Mouse (Mus musculus): ENCODE measurements at regions not wholly inside any gene's neighbourhood (a gene's known extent, or its start where the extent isn't known, plus 50 kb on each side); places are given as distances from the start of the nearest gene placed in this dataset.
"Not testable (repeated sequence)": the region's sequence is repeated elsewhere in the genome, so short reads cannot be mapped to it uniquely, and the experiment has no call there.

DNA sequence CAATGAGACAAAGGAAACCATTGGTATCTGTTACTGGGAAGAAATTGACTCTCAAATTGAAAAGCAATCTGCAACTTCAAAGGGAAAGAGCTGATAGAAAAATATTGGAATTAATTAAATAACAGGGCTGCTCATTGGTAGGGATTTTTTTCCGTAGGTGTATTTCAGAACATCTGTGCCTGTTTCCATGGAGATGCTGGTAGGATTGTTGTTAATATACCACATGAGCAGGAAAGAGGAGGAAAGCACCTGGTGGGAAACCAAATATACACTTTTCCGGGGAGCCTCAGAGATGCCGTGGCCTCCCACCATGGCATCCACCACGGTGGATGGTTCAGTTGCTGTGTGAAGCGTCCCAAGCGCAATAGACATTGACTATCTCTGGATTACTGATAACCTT is 428.0 kb upstream of the Sphkap start:
- ATAC-seq (ENCODE audit: poor library complexity, severe bottlenecking): no peak

DNA sequence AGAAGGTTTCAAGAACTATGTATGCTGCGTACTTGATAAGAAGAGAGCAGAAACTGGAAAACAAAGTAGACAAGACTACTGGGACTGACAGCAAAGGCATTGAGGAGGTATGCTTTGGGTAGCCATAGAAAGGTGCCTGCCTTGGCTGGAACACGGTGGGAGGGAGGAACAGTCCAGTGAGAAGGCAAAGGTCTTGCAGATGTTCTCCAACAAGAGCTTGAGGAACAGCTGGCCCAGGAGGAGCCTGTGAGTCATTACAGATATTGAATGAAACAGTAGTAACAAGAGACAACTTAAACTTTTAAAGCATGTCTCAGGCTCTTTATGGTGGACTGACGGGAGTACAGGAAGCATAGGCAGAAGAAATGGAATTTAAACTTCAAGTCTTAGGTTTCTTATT is 424.9 kb upstream of the Sphkap start:
- ATAC-seq (ENCODE audit: poor library complexity, severe bottlenecking): no peak

DNA sequence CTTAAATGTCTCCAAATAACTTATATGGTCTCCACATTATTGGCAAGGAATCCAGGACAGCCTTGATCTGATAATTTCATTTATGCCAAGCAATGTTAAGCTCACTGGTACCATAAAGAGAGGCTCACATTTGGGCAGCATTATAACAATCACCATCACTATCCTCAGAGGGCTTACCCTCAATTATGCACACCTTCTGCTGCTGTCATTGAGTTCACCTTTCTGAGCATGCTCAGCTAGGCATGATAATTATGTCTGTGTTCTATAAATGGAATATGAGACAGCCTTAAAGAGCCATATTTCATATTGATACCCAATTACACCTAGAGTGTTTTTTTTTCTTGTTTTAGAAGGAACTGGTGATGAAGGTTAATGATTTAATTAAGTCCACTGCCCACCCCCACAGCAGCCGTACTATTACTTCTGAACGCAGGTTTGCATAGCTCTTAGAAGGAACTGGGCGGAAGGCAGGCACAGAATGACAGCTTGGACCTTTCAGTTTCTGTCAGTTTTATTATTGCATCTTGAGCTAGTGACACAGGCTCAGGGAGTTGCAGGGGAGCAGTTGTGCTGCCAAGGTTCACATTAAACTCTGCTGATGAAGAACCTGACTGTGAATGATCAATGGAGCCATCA is 424.0 kb upstream of the Sphkap start:
- ATAC-seq (ENCODE audit: poor library complexity, severe bottlenecking): no peak

GRCm38 (mm10) chr1:83830025-83830645 is 422.1 kb upstream of the Sphkap start:
- ATAC-seq (ENCODE audit: poor library complexity, severe bottlenecking): no peak

GRCm38 (mm10) chr1:83811162-83811561 is 403.2 kb upstream of the Sphkap start:
- ATAC-seq (ENCODE audit: poor library complexity, severe bottlenecking): not testable (repeated sequence)

- no peak for ATAC-seq (ENCODE audit: poor library complexity, severe bottlenecking)
Measured at GRCm38 (mm10) chr1:83808432-83808831, 400.4 kb upstream of the Sphkap start.

DNA sequence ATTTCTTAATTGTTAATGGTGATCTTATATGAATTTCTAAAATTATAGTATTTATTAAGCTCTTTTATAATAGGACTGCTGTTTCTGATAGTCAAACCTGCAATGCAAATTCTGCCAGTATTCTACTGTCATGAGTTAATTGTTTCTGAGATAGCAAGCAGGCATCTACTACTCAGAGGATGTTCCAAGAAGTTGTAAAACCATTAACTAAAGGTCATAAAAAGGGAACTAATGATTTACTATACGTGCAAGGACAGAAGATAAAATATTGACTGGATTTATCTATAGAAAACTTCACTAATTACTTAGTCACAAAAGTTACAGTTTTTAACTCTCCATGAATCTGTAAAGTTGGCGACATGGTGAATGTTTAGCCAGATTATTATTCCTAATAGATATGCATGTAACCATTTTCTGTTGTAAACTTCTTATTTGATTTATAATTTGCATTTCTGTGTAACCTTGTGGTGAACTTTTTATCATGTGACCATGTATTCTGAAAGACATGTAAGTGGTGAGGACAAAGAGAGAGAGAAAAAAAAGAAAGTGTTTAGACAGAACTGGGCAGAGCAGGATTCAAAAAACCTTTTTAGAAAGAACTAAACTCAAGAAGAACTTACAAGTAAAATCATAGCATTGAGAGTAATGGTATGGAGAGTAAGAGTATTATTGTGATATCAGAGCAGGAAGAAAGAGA is 395.5 kb upstream of the Sphkap start:
- ATAC-seq (ENCODE audit: poor library complexity, severe bottlenecking): no peak

GRCm38 (mm10) chr1:83801759-83802158 is 393.8 kb upstream of the Sphkap start:
- no peak for ATAC-seq (ENCODE audit: poor library complexity, severe bottlenecking)

GRCm38 (mm10) chr1:83796961-83797891 is 389.2 kb upstream of the Sphkap start:
- no peak for ATAC-seq (ENCODE audit: poor library complexity, severe bottlenecking)

GRCm38 (mm10) chr1:83777151-83777550 is 369.2 kb upstream of the Sphkap start:
- ATAC-seq (ENCODE audit: poor library complexity, severe bottlenecking): no peak

DNA sequence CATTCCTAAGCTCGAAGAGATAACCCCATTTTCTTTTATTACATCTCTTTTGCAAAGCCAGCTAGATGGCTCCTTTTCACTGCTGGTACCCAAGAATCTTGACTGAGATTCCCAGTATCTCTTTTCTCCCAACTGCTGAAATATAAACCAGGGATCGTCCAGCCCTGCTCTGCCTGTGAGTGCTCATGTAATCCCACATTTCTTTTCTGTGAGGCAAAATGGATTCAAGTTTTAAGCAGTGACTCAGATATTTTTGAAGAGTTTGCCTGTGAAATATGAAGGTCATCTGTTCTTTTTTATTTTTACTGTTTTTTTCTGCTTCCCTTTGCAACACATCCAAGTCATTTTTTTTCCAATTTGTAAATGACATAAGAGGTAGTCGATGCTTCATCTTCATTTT is 363.2 kb upstream of the Sphkap start:
- ATAC-seq (ENCODE audit: poor library complexity, severe bottlenecking): no peak

DNA sequence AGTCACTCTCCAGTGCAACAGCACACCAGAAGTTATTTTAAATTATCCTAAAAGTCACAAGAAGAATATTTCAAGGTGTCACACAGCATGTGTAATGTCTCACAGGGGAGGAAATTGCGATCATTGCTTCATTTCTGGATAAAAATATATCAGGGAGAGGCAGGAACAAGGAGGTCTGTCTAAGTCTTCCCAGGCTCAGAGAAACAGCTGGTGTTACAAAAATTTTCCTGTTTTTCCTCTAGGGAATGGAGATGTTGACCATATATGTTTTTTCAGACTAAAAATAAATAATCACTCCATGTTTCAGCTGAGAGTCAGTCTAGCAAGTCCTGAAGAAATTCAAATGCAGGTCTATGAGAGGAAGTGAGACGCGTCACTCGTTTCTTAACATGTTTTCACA is 353.5 kb upstream of the Sphkap start:
- no peak for ATAC-seq (ENCODE audit: poor library complexity, severe bottlenecking)

DNA sequence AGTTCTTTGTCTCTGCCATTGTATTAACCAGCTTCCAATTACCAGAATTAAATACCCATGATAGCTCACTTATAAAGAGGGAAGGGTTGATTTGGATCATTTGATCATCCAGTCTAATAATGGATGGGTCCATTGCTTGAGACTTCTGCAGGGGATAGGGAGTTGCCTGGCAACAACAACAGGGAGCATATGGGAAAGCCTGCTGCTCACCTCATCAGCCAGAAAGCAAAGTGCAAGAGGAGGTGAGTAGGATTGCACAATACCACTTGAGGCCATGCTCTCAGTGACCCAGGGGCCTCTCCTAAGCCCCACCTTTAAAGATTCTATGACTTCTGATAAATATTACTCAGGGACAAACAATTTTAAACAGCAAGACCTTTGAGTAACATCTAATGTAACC is 348.9 kb upstream of the Sphkap start:
- ATAC-seq (ENCODE audit: poor library complexity, severe bottlenecking): no peak

DNA sequence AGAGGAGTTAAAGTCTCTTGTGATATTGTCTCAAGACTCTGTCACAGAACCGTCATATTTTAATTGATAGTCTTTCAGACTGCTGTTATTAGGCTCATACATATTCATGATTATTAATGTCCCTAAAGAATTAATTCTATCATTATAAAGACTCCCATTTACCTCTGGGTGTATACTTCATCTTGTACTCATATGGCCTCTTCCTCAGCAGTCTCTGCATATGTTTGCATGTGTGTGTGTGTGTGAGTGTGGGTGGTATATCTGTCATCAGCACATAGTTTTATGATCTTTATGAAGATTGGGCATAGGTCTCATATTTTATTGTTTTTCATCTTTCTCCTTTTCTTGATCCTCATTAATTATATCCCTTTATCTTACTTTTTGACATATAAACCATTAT is 347.3 kb upstream of the Sphkap start:
- no peak for ATAC-seq (ENCODE audit: poor library complexity, severe bottlenecking)

DNA sequence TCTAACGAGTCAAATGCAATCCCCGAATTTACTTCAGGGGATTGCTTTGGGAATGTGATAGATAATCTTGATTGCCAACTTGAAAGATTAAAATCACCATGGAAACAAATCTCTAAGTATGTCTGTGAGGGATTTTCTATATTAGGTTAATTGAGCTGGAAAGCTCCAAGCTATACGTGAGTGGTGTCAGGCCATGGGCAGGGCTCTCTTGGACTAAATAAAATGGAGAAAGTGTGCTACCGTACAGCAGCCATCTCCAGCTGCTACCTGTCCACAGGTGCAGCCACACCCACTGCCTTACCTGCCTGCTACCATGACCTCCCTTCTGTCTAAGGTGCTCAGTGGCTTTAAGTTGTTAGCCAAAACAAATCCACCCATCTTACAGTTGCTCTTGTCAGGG is 345.0 kb upstream of the Sphkap start:
- ATAC-seq (ENCODE audit: poor library complexity, severe bottlenecking): no peak

DNA sequence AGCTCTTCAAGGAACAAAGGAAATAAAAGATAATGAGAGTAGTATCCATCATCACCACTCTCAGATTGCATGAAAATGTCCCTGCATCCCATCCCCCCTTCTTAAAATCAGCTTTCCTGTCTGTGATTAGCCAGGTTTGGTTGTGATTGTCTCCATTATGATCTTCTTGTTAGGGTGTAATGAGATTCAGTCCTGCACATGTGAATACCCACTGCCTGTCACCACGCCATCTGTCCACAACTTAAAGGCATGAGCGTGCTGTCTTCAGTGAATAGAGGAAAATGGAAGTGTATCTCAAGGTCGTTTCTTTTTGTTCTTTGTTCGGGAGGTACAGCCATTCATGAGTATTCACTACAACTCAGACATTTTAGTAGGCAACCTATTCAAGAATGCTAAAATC is 341.0 kb upstream of the Sphkap start:
- no peak for ATAC-seq (ENCODE audit: poor library complexity, severe bottlenecking)

DNA sequence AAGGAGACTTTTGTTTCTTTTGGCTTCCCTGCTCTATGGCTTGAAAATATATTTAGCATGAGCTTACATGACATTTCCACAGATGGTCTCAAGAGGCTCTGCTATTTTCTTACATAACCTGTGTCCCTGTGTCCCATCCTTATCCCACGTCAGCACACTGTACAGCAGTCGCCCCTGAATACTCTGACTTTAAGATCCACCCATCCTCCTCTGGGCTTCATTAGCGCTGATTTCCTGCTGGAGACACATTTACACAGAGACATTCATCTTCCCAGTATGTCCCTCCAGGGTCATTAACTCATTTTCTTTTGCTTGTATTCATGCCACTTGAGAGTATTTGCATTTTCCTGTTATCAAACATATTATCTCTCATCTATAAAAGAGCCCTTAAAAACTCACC is 340.1 kb upstream of the Sphkap start:
- no peak for ATAC-seq (ENCODE audit: poor library complexity, severe bottlenecking)

DNA sequence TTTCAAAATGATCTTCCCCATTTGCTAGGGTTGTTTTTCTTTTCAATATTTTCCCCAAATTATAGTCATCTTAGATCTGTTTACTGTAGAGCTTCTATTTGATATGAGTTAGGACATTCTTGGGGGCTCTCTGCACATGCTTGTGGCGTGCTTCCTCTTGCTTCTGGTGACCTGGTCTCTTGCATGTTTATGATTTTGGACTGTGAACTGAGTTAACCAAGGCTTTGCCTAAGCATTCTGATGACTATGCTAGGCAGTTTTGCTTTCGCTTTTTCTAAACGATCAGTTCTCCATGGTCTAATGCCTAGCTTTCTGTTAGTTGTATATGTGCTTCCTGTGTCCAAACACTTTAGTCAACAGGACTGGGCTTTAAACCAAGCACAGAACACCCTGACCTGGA is 339.4 kb upstream of the Sphkap start:
- ATAC-seq (ENCODE audit: poor library complexity, severe bottlenecking): no peak

- ATAC-seq (ENCODE audit: poor library complexity, severe bottlenecking): no peak
Measured at GRCm38 (mm10) chr1:83746036-83746435, 338.0 kb upstream of the Sphkap start.

GRCm38 (mm10) chr1:83736428-83737117 is 328.6 kb upstream of the Sphkap start:
- no peak for ATAC-seq (ENCODE audit: poor library complexity, severe bottlenecking)

- ATAC-seq (ENCODE audit: poor library complexity, severe bottlenecking): no peak
Measured at GRCm38 (mm10) chr1:83731682-83732081, 323.7 kb upstream of the Sphkap start.

Data from megakaryocyte, adult 5-6 weeks (primary cell).